Mouse (Mus musculus): ENCODE results near the gene Hs3st3b1. TPM values are rescaled to one million over a fixed set of nuclear protein-coding genes. Genes with fewer than 3 reads are reported as not detected.

Hs3st3b1 gene
- polyA plus RNA-seq, 1 experiment from 2014 or later = 17.0 TPM

- ATAC-seq (peak; percentile 18), DNase-seq (ENCODE audit: low read depth, low spot score) (no peak)
- CTCF ChIA-PET = no interaction called here
- in situ Hi-C loops (cut with MboI; ENCODE audit: low pct_unique_long_range_greater_than_20kb) = no loop called here
- TF ChIP-seq CTCF (IDR thresholded peaks at IDR 0.05) = no peak
- no peaks in the 10 kb centered on the region for H3K27me3 ChIP-seq
- POLR2A ChIA-PET = interaction anchor here (0.6 kb wide), 1 partner anchor 501 kb away, joined by 5 read pairs; no protein-coding TSS in a partner anchor
Measured at GRCm38 (mm10) chr11:63909961-63910360, 12.1 kb downstream of the Hs3st3b1 start.

- TF ChIP-seq CTCF (IDR thresholded peaks at IDR 0.05) = no peak
- DNase-seq (ENCODE audit: low read depth, low spot score) (no peak), ATAC-seq (no peak)
- in situ Hi-C loops (cut with MboI; ENCODE audit: low pct_unique_long_range_greater_than_20kb) = no loop called here
- H3K27me3 ChIP-seq = no peaks in the 10 kb centered on the region
- POLR2A ChIA-PET = no interaction called here
- CTCF ChIA-PET = no interaction called here
Measured at GRCm38 (mm10) chr11:63908500-63908899, 13.6 kb downstream of the Hs3st3b1 start.

GRCm38 (mm10) chr11:63906552-63907353 is 15.3 kb downstream of the Hs3st3b1 start:
- DNase-seq (ENCODE audit: low read depth, low spot score) (no peak), ATAC-seq (no peak)
- POLR2A ChIA-PET = no interaction called here
- no peaks in the 10 kb centered on the region for H3K27me3 ChIP-seq
- in situ Hi-C loops (cut with MboI; ENCODE audit: low pct_unique_long_range_greater_than_20kb) = no loop called here
- no peak for TF ChIP-seq CTCF (IDR thresholded peaks at IDR 0.05)
- CTCF ChIA-PET = interaction anchor here (1.0 to 3.0 kb wide), 2 partner anchors 16 to 19 kb away, joined by 4 to 14 read pairs; no protein-coding TSS in a partner anchor

GRCm38 (mm10) chr11:63904787-63905186 is 17.3 kb downstream of the Hs3st3b1 start:
- TF ChIP-seq CTCF (IDR thresholded peaks at IDR 0.05) = no peak
- ChIA-PET POLR2A (no interaction called here), CTCF (interaction anchor here (3.0 kb wide), 1 partner anchor 14 kb away, joined by 14 read pairs; no protein-coding TSS in a partner anchor)
- H3K27me3 ChIP-seq = no peaks in the 10 kb centered on the region
- no peak for ATAC-seq
- in situ Hi-C loops (cut with MboI; ENCODE audit: low pct_unique_long_range_greater_than_20kb) = no loop called here
- no peak for DNase-seq (ENCODE audit: low read depth, low spot score)

- in situ Hi-C loops (cut with MboI; ENCODE audit: low pct_unique_long_range_greater_than_20kb) = no loop called here
- ChIA-PET POLR2A (no interaction called here), CTCF (no interaction called here)
- no peaks in the 10 kb centered on the region for H3K27me3 ChIP-seq
- DNase-seq (ENCODE audit: low read depth, low spot score) (no peak), ATAC-seq (no peak)
- TF ChIP-seq CTCF (IDR thresholded peaks at IDR 0.05) = no peak
Measured at GRCm38 (mm10) chr11:63898509-63899168, 23.5 kb downstream of the Hs3st3b1 start.

GRCm38 (mm10) chr11:63897856-63898508 is 24.1 kb downstream of the Hs3st3b1 start:
- ATAC-seq (no peak), DNase-seq (ENCODE audit: low read depth, low spot score) (no peak)
- CTCF ChIA-PET = no interaction called here
- POLR2A ChIA-PET = no interaction called here
- no peaks in the 10 kb centered on the region for H3K27me3 ChIP-seq
- in situ Hi-C loops (cut with MboI; ENCODE audit: low pct_unique_long_range_greater_than_20kb) = no loop called here
- no peak for TF ChIP-seq CTCF (IDR thresholded peaks at IDR 0.05)

GRCm38 (mm10) chr11:63897011-63897410 is 25.1 kb downstream of the Hs3st3b1 start:
- CTCF ChIA-PET = no interaction called here

GRCm38 (mm10) chr11:63894188-63894587 is 27.9 kb downstream of the Hs3st3b1 start:
- ChIA-PET POLR2A (interaction anchor here (0.6 kb wide), 1 partner anchor 682 kb away, joined by 3 read pairs; no protein-coding TSS in a partner anchor), CTCF (interaction anchor here (1.7 kb wide), 1 partner anchor 33 kb away, joined by 3 read pairs; no protein-coding TSS in a partner anchor)
- TF ChIP-seq CTCF (IDR thresholded peaks at IDR 0.05) = no peak
- in situ Hi-C loops (cut with MboI; ENCODE audit: low pct_unique_long_range_greater_than_20kb) = no loop called here
- ATAC-seq = no peak
- no peak for DNase-seq (ENCODE audit: low read depth, low spot score)
- no peaks in the 10 kb centered on the region for H3K27me3 ChIP-seq

More at GRCm38 (mm10) chr11:63897011-63897410, 25.1 kb downstream of the Hs3st3b1 start:
- TF ChIP-seq CTCF (IDR thresholded peaks at IDR 0.05) = no peak
- no peaks in the 10 kb centered on the region for H3K27me3 ChIP-seq
- in situ Hi-C loops (cut with MboI; ENCODE audit: low pct_unique_long_range_greater_than_20kb) = no loop called here
- ATAC-seq (no peak), DNase-seq (ENCODE audit: low read depth, low spot score) (no peak)
- POLR2A ChIA-PET = no interaction called here

GRCm38 (mm10) chr11:63893557-63893956 is 28.5 kb downstream of the Hs3st3b1 start:
- in situ Hi-C loops (cut with MboI; ENCODE audit: low pct_unique_long_range_greater_than_20kb) = no loop called here
- H3K27me3 ChIP-seq = no peaks in the 10 kb centered on the region
- DNase-seq (ENCODE audit: low read depth, low spot score) = no peak
- no peak for ATAC-seq
- CTCF ChIA-PET = interaction anchor here (1.7 kb wide), 1 partner anchor 32 kb away, joined by 3 read pairs; no protein-coding TSS in a partner anchor
- POLR2A ChIA-PET = interaction anchor here (0.5 kb wide), 1 partner anchor 726 kb away, joined by 3 read pairs; no protein-coding TSS in a partner anchor
- TF ChIP-seq CTCF (IDR thresholded peaks at IDR 0.05) = no peak

GRCm38 (mm10) chr11:63891479-63892020 is 30.5 kb downstream of the Hs3st3b1 start:
- ChIA-PET POLR2A (interaction anchor here (0.5 to 1.1 kb wide), 2 partner anchors 30 to 166 kb away, joined by 3 read pairs; partner anchors contain the start of gene Hs3st3b1), CTCF (interaction anchor here (0.8 to 2.7 kb wide), 2 partner anchors 14 to 32 kb away, joined by 3 to 14 read pairs; no protein-coding TSS in a partner anchor)
- no peak for TF ChIP-seq CTCF (IDR thresholded peaks at IDR 0.05)
- in situ Hi-C loops (cut with MboI; ENCODE audit: low pct_unique_long_range_greater_than_20kb) = no loop called here
- no peaks in the 10 kb centered on the region for H3K27me3 ChIP-seq
- DNase-seq (ENCODE audit: low read depth, low spot score) (peak; percentile 47), ATAC-seq (peak; percentile 87)
